Mouse (Mus musculus) hindbrain, embryonic 12.5 days (tissue): ENCODE data around the gene Cdca4. TPM values are rescaled to one million over a fixed set of nuclear protein-coding genes. Genes with fewer than 3 reads are reported as not detected.

Experiments used
- ATAC-seq: fragments of 200-750 bp; cut with Nextera tagmentation; 2 replicates; pipeline ENCODE4 v1.8.0; 2017; ENCODE audit warnings: moderate TSS enrichment; ENCODE audit not compliant: low FRiP score
- H3K27ac ChIP-seq: fragments of 300-500 bp; sonication (generic); 2 replicates; pipeline ENCODE4 v1.5.1; 2016; ENCODE audit warnings: mild to moderate bottlenecking
- H3K27me3 ChIP-seq: fragments of 300-500 bp; sonication (generic); 2 replicates; pipeline ENCODE4 v1.6.1; 2016; ENCODE audit warnings: mild to moderate bottlenecking
- H3K36me3 ChIP-seq: fragments of 300-500 bp; sonication (generic); 2 replicates; pipeline ENCODE4 v1.6.1; 2016; ENCODE audit warnings: mild to moderate bottlenecking
- H3K4me1 ChIP-seq: fragments of 300-500 bp; sonication (generic); 2 replicates; pipeline ENCODE4 v1.6.1; 2016
- H3K4me2 ChIP-seq: fragments of 300-500 bp; sonication (generic); replicated peaks from 2 replicates; pipeline ENCODE4 v1.6.1; 2016; ENCODE audit warnings: mild to moderate bottlenecking
- H3K4me3 ChIP-seq: fragments of 300-500 bp; sonication (generic); 2 replicates; pipeline ENCODE4 v1.5.1; 2016; ENCODE audit warnings: mild to moderate bottlenecking
- H3K9ac ChIP-seq: fragments of 300-500 bp; sonication (generic); 2 replicates; pipeline ENCODE4 v1.6.1; 2016; ENCODE audit warnings: mild to moderate bottlenecking, moderate library complexity
- H3K9me3 ChIP-seq: fragments of 300-500 bp; sonication (generic); replicated peaks from 2 replicates; pipeline ENCODE4 v1.6.1; 2016; ENCODE audit warnings: mild to moderate bottlenecking
- WGBS: fragments of 180-500 bp; shearing (Covaris S2); methylation state at CpG from one replicate; pipeline ENCODE4 v1.1.7; 2016; 5-methylcytosine and 5-hydroxymethylcytosine counted together
- polyA plus RNA-seq: library from polyadenylated mRNA; unstranded; fragments of >200 nt; fragmentation: Nextera tagmentation; extraction: Ambion mirVana; gene quantifications from 2 replicates; pipeline ENCODE4 v1.2.1, GENCODE M21; 2016

The Cdca4 gene
- polyA plus RNA-seq, 1 experiment from 2014 or later, result 101 TPM

- H3K9me3 ChIP-seq, result no peaks in the 10 kb centered on the region
- no peak overlapping the region for H3K9ac ChIP-seq
- H3K4me1 ChIP-seq, result peaks cover 34% of the 10 kb centered on the region
- no peaks in the 10 kb centered on the region for H3K36me3 ChIP-seq
- ATAC-seq, result peak; percentile 47; the same call in 1 of the 2 replicates
- no peak overlapping the region for H3K4me2 ChIP-seq
- WGBS, result 12% methylated on average over 4 of the region's 4 CpGs
- no peak overlapping the region for H3K4me3 ChIP-seq
- H3K27me3 ChIP-seq, result peaks cover 50% of the 10 kb centered on the region
- H3K27ac ChIP-seq, result no peak overlapping the region
These were observed 28.7 kb downstream of the Cdca4 start for GRCm38 (mm10) chr12:112800476-112800875.

- H3K4me1 ChIP-seq, result peaks cover 35% of the 10 kb centered on the region
- 84% methylated on average over 10 of the region's 10 CpGs for WGBS
- H3K9ac ChIP-seq, result no peak overlapping the region
- no peaks in the 10 kb centered on the region for H3K36me3 ChIP-seq
- H3K27ac ChIP-seq, result no peak overlapping the region
- H3K9me3 ChIP-seq, result no peaks in the 10 kb centered on the region
- ATAC-seq, result no peak
- no peak overlapping the region for H3K4me2 ChIP-seq
- no peak overlapping the region for H3K4me3 ChIP-seq
- H3K27me3 ChIP-seq, result peaks cover 47% of the 10 kb centered on the region
These were observed 29.8 kb downstream of the Cdca4 start for GRCm38 (mm10) chr12:112799237-112799970.

DNA sequence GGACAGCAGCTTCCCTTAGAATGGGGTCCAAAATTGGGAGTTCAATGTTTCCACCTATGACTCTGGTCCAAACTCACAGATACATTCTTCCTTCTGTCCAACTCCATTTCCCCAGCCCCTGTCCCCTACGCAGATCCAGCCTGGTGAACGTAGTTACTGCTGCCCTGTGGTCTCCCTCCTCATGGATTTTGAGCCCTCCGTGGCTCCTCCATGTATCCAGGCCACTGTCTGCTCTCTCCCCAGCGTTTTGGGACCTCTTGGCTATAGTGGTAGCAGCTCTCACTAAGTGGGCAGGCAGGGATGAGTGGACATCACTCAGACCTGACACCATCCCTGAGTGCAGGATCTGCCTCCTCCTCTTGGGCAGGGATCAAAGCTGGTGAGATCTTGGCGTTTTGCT is 30.5 kb downstream of the Cdca4 start:
- no peaks in the 10 kb centered on the region for H3K36me3 ChIP-seq
- no peak overlapping the region for H3K9ac ChIP-seq
- H3K27ac ChIP-seq, result no peak overlapping the region
- no peaks in the 10 kb centered on the region for H3K9me3 ChIP-seq
- ATAC-seq, result no peak
- H3K4me3 ChIP-seq, result no peak overlapping the region
- H3K27me3 ChIP-seq, result peaks cover 47% of the 10 kb centered on the region
- WGBS, result 76% methylated on average over 5 of the region's 5 CpGs
- no peak overlapping the region for H3K4me2 ChIP-seq
- H3K4me1 ChIP-seq, result peaks cover 39% of the 10 kb centered on the region

DNA sequence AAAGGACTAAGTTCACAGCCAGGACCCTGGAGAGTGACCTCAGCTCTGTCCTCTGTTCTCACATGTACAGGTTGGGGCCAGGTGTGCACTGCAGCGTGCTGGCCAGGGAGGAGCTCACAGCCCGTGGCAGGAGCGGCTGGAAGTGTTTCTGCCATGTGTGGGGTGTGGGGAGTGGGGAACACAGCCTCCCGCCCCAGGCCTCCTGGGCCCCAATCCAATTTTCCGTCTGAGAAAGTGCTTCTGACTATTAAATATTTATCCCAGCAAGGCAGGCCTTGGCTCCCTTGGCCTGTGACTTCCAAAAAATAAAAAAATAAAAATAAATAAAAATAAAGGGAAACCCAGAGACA is 30.9 kb downstream of the Cdca4 start:
- Histone ChIP-seq H3K4me1 (peaks cover 39% of the 10 kb centered on the region), H3K4me2 (no peak overlapping the region), H3K27me3 (peaks cover 47% of the 10 kb centered on the region), H3K4me3 (no peak overlapping the region), H3K27ac (no peak overlapping the region), H3K9ac (no peak overlapping the region), H3K9me3 (no peaks in the 10 kb centered on the region), H3K36me3 (no peaks in the 10 kb centered on the region)
- no peak for ATAC-seq
- 47% methylated on average over 5 of the region's 5 CpGs for WGBS

GRCm38 (mm10) chr12:112797672-112798331 is 31.4 kb downstream of the Cdca4 start:
- no peak overlapping the region for H3K4me2 ChIP-seq
- H3K9me3 ChIP-seq, result no peaks in the 10 kb centered on the region
- peaks cover 38% of the 10 kb centered on the region for H3K4me1 ChIP-seq
- no peaks in the 10 kb centered on the region for H3K36me3 ChIP-seq
- 62% methylated on average over 15 of the region's 15 CpGs for WGBS
- peaks cover 43% of the 10 kb centered on the region for H3K27me3 ChIP-seq
- no peak for ATAC-seq
- no peak overlapping the region for H3K27ac ChIP-seq
- H3K4me3 ChIP-seq, result no peak overlapping the region
- H3K9ac ChIP-seq, result no peak overlapping the region

DNA sequence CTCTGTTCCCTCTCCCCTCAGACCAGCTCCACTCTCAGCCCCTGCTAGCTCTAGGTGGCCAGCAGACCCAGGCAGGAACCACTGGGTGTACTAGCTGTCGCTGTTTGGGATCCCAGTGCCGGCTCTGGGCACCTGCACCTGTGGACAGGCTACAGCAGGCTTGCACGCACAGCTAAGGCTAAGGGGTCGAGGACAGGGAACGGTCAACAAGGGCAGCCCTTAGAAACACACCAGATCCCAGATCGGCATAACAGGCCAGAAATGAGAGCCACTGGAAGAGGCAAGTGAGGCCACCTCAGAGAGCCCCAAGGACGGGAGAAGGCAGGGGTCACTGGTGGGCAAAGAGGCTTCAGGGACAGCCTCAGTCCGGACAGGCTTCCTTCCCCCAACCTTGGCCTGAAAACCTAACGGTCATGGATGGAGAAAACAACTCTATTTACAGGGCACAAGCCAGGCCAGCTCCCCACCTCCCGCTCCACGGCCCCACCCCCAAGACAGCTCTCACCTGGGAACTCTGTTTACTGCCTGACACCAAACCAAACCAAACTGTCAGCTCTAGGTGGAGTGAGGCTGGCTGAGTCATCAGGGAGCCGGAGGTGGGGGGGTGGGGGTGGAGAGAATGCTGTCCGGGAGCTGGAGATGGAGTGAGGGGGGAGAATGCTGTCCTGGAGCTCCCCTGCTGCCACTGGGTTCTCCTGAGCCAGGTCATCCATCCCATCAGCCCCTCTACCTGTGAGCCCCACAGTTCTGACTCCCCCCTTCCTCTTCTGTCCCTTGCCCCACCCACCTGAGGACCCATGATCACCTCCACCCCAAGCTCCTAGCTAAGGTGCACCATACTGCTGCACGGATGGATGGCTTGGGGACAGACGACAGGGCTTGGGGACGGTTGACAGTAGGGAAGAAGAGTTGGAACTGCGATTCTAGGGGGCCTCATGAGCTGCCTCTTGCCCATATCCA is 32.4 kb downstream of the Cdca4 start:
- no peak overlapping the region for H3K4me3 ChIP-seq
- 47% methylated on average over 17 of the region's 17 CpGs for WGBS
- no peaks in the 10 kb centered on the region for H3K9me3 ChIP-seq
- no peaks in the 10 kb centered on the region for H3K36me3 ChIP-seq
- H3K4me1 ChIP-seq, result peaks cover 28% of the 10 kb centered on the region
- peaks cover 34% of the 10 kb centered on the region for H3K27me3 ChIP-seq
- no peak overlapping the region for H3K4me2 ChIP-seq
- H3K27ac ChIP-seq, result no peak overlapping the region
- H3K9ac ChIP-seq, result no peak overlapping the region; the same call in 1 of the 2 replicates
- no peak for ATAC-seq

- Histone ChIP-seq H3K36me3 (no peaks in the 10 kb centered on the region), H3K9me3 (no peaks in the 10 kb centered on the region), H3K27me3 (peaks cover 22% of the 10 kb centered on the region), H3K27ac (no peak overlapping the region), H3K4me2 (no peak overlapping the region), H3K9ac (no peak overlapping the region; the same call in 1 of the 2 replicates), H3K4me3 (no peak overlapping the region), H3K4me1 (peaks cover 20% of the 10 kb centered on the region)
- no peak for ATAC-seq
- WGBS, result 71% methylated on average over 18 of the region's 18 CpGs
These were observed 33.6 kb downstream of the Cdca4 start for GRCm38 (mm10) chr12:112795466-112796104.

DNA sequence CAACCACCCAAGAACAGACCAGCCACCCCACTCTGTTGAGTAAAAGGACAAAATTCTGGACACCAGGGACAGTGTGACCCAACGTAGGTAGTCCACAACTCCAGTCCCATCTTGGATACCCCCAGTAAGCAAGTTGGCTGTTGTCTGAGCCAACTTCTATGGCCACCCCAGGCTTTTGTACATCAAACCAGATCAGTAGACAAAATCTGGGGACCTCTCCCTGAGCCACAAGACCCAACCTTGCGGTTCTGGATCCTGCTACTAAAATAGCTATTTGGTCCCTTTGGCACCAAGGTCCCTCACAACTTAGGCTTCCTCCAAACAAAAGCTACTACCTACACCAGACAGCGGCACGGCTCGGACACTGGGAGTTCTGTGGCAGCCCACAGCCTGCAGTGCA is 34.2 kb downstream of the Cdca4 start:
- no peak for ATAC-seq
- H3K9ac ChIP-seq, result no peak overlapping the region
- H3K9me3 ChIP-seq, result no peaks in the 10 kb centered on the region
- no peaks in the 10 kb centered on the region for H3K36me3 ChIP-seq
- peaks cover 17% of the 10 kb centered on the region; the same call in 1 of the 2 replicates for H3K27me3 ChIP-seq
- no peak overlapping the region for H3K4me2 ChIP-seq
- H3K4me1 ChIP-seq, result peaks cover 18% of the 10 kb centered on the region
- H3K4me3 ChIP-seq, result no peak overlapping the region
- 83% methylated on average over 5 of the region's 5 CpGs for WGBS
- H3K27ac ChIP-seq, result no peak overlapping the region

DNA sequence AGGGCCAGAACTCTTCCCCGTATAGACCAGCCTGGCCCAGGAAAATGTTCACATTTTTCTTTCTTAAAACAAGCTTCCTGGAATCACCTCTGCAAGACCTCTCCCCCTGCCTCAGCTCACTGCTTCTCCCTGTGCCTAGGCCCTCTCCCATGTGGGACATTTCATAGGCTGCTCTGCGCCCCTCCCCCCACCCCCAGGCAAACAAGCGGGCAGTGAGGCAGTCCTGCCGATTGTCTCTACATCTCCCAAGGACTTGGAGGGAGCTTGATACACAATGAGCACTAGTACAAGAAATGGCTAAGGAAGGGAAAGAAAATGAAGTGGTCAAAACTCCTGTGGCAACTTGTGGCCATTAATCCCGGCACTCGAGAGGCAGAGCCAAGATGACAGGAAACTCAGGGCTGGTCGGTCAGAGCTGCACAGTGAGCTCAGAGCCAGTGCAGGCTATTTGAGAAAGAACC is 34.8 kb downstream of the Cdca4 start:
- WGBS, result 32% methylated on average over 7 of the region's 7 CpGs
- ATAC-seq, result no peak
- Histone ChIP-seq H3K4me2 (no peak overlapping the region), H3K9me3 (no peaks in the 10 kb centered on the region), H3K27me3 (peaks cover 11% of the 10 kb centered on the region; the same call in 1 of the 2 replicates), H3K4me1 (peaks cover 18% of the 10 kb centered on the region), H3K4me3 (no peak overlapping the region), H3K36me3 (no peaks in the 10 kb centered on the region), H3K9ac (no peak overlapping the region), H3K27ac (no peak overlapping the region)

- peaks cover 18% of the 10 kb centered on the region for H3K4me1 ChIP-seq
- 75% methylated on average over 13 of the region's 13 CpGs for WGBS
- H3K4me2 ChIP-seq, result no peak overlapping the region
- no peak overlapping the region for H3K9ac ChIP-seq
- H3K36me3 ChIP-seq, result no peaks in the 10 kb centered on the region
- H3K4me3 ChIP-seq, result no peak overlapping the region
- H3K27ac ChIP-seq, result no peak overlapping the region
- no peak for ATAC-seq
- H3K9me3 ChIP-seq, result no peaks in the 10 kb centered on the region
- H3K27me3 ChIP-seq, result peaks cover 8% of the 10 kb centered on the region; the same call in 1 of the 2 replicates
These were observed 35.4 kb downstream of the Cdca4 start for GRCm38 (mm10) chr12:112793601-112794355.

DNA sequence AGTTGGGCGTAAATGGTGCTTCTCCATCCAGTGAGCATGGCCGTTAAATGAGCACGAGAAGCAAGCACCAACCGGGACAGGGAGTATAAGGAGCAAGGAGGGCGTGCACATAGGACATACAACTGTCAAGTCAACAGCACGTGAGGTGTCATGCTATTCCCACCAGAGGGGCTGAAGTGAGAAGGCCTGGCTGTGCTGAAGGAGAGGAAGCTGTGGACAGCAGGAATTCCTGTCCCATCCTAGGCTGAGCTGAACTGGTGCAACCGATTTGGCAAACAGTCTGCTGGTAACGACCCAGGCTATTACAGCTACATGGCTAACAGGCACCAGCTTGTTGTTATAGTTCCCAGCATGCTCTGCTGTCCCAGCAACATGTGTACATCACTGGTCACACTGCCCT is 38.2 kb downstream of the Cdca4 start:
- Histone ChIP-seq H3K36me3 (no peaks in the 10 kb centered on the region), H3K4me3 (no peak overlapping the region), H3K27me3 (no peaks in the 10 kb centered on the region), H3K9me3 (no peaks in the 10 kb centered on the region), H3K4me1 (peaks cover 10% of the 10 kb centered on the region), H3K4me2 (no peak overlapping the region), H3K27ac (no peak overlapping the region), H3K9ac (no peak overlapping the region)
- WGBS, result 75% methylated on average over 8 of the region's 8 CpGs
- no peak for ATAC-seq
